Mouse (Mus musculus) embryonic fibroblast, embryonic 13.5 days (primary cell): Measurements from ENCODE around the gene Pinlyp.

Experiments
- CTCF ChIP-seq: IDR thresholded peaks from 2 replicates; pipeline ENCODE4 v1.5.1; 2011; ENCODE audit warnings: mild to moderate bottlenecking, control low read depth, low read length, moderate library complexity, borderline replicate concordance; ENCODE audit not compliant: insufficient read depth
- POLR2A ChIP-seq: IDR thresholded peaks from 2 replicates; pipeline ENCODE4 v1.6.1; 2011; ENCODE audit warnings: low read depth, mild to moderate bottlenecking, control low read depth, low read length, moderate library complexity

GRCm38 (mm10) chr7:24568512-24568911 lies 22.6 kb upstream of the Pinlyp start:
- TF ChIP-seq POLR2A (no peak), CTCF (no peak)
